Mouse (Mus musculus) layer of hippocampus, adult 9-11 months (tissue): Measurements from ENCODE around the gene Zfp706.

ENCODE experiments used
- DNase-seq: peaks from one replicate; pipeline ENCODE4 v3.0.0; 2022

The Zfp706 gene

GRCm38 (mm10) chr15:36975256-36975620 lies 32.3 kb downstream of the Zfp706 start:
- no peak for DNase-seq

GRCm38 (mm10) chr15:36974614-36975255 lies 32.8 kb downstream of the Zfp706 start:
- no peak for DNase-seq

GRCm38 (mm10) chr15:36973714-36974113 lies 33.9 kb downstream of the Zfp706 start:
- DNase-seq = no peak

- no peak for DNase-seq
Observed at GRCm38 (mm10) chr15:36973290-36973689, 34.3 kb downstream of the Zfp706 start.

GRCm38 (mm10) chr15:36969794-36970193 lies 37.8 kb downstream of the Zfp706 start:
- no peak for DNase-seq

GRCm38 (mm10) chr15:36968295-36968694 lies 39.3 kb downstream of the Zfp706 start:
- no peak for DNase-seq

- peak; percentile 96 for DNase-seq
Observed at GRCm38 (mm10) chr15:36967381-36968211, 40.0 kb downstream of the Zfp706 start.

- DNase-seq = peak; percentile 46
Observed at GRCm38 (mm10) chr15:36966940-36967339, 40.6 kb downstream of the Zfp706 start.

- peak; percentile 28 for DNase-seq
Observed at GRCm38 (mm10) chr15:36966466-36966865, 41.1 kb downstream of the Zfp706 start.

- DNase-seq = no peak
Observed at GRCm38 (mm10) chr15:36965743-36966142, 41.8 kb downstream of the Zfp706 start.

GRCm38 (mm10) chr15:36962931-36963330 lies 44.6 kb downstream of the Zfp706 start:
- DNase-seq = no peak

- DNase-seq = peak; percentile 42
Observed at GRCm38 (mm10) chr15:36960876-36961237, 46.7 kb downstream of the Zfp706 start.

- peak; percentile 94 for DNase-seq
Observed at GRCm38 (mm10) chr15:36960010-36960875, 47.3 kb downstream of the Zfp706 start.

- DNase-seq = no peak
Observed at GRCm38 (mm10) chr15:36956221-36956620, 51.4 kb downstream of the Zfp706 start.

GRCm38 (mm10) chr15:36950258-36950657 lies 57.3 kb downstream of the Zfp706 start:
- DNase-seq = no peak

GRCm38 (mm10) chr15:36948866-36949546 lies 58.6 kb downstream of the Zfp706 start:
- no peak for DNase-seq
